ENCODE assay signal across 8 mouse cellular contexts in the genomic region with DNA sequence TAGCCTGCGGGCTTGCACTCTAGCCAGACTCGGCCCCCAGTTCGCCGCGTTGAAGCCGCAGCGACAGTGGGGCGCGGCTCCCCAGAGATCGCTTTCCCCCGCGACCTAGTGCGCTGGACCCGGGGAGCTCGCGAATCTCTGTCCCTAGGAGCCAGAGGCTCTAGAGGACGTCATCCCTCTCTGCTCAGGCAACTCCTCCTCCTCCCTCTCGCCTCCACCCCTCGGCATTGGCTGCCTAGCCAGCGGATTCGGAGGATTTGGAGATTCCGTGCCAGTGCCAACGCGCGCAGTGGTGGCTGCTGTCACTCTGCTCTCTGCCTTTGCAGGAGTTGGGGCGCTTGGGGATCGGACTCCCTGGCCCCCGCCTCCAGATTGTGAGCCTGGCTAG. TPM values are rescaled to one million over a fixed set of nuclear protein-coding genes. Genes with fewer than 3 reads are reported as not detected.
A peak's percentile ranks its signal among the peaks of the same experiment; 100 is the strongest.
DNase-seq lines count a peak whose midpoint lies in the region; ATAC-seq and TF ChIP-seq lines count a peak whose summit lies in the region.

No protein-coding gene starts in this region.

- H3K4me3 ChIP-seq in erythroblast, embryonic 14.5 days (replicated peaks): peak overlapping the region; percentile 10
- peak overlapping the region; percentile 40 for H3K4me3 ChIP-seq in embryonic fibroblast, embryonic 13.5 days (ENCODE audit: insufficient read depth, low read length)
- H3K4me3 ChIP-seq in heart, embryonic 16.5 days (ENCODE audit: low read length): peak overlapping the region; percentile 65
- H3K4me3 ChIP-seq in liver, adult 2 months (ENCODE audit: insufficient read depth, low read depth, low read length): peak overlapping the region; percentile 9; the same call in 1 of the 2 replicates
- H3K4me3 ChIP-seq in neural tube, embryonic 12.5 days: peak overlapping the region; percentile 51

- H3K27me3 ChIP-seq in erythroblast, embryonic 14.5 days (ENCODE audit: control insufficient read depth): peaks cover 27% of the 10 kb centered on the region
- H3K27me3 ChIP-seq in heart, embryonic 16.5 days (ENCODE audit: control insufficient read depth, insufficient read depth, low read length): peaks cover 31% of the 10 kb centered on the region
- H3K27me3 ChIP-seq in liver, adult 2 months (ENCODE audit: control insufficient read depth, insufficient read depth, low read length): peaks cover 8% of the 10 kb centered on the region; the same call in 1 of the 2 replicates
- H3K27me3 ChIP-seq in neural tube, embryonic 12.5 days (replicated peaks): peaks cover 40% of the 10 kb centered on the region

- no peak for TF ChIP-seq POLR2A in embryonic fibroblast, embryonic 13.5 days (IDR thresholded peaks at IDR 0.05; ENCODE audit: low read depth, low read length)
- no peak for TF ChIP-seq POLR2A in liver, adult 2 months (IDR thresholded peaks at IDR 0.05; ENCODE audit: extremely low read depth, insufficient read depth, low read length)

- H3K36me3 ChIP-seq in erythroblast, embryonic 14.5 days (ENCODE audit: control insufficient read depth): no peaks in the 10 kb centered on the region
- no peaks in the 10 kb centered on the region for H3K36me3 ChIP-seq in heart, embryonic 16.5 days (ENCODE audit: control insufficient read depth, insufficient read depth)
- no peaks in the 10 kb centered on the region for H3K36me3 ChIP-seq in liver, adult 2 months (ENCODE audit: control insufficient read depth, insufficient read depth, low read length)
- no peaks in the 10 kb centered on the region for H3K36me3 ChIP-seq in neural tube, embryonic 12.5 days

- ATAC-seq in erythroblast, adult 5-6 weeks (replicated peaks; ENCODE audit: low FRiP score, poor library complexity, severe bottlenecking): no peak
- ATAC-seq in heart, embryonic 16.5 days (replicated peaks; ENCODE audit: extremely low read depth, insufficient read depth, low FRiP score): peak; percentile 45; the same call in 1 of the 2 replicates
- peak; percentile 78 for ATAC-seq in neural tube, embryonic 12.5 days (ENCODE audit: low FRiP score, low read depth)

- DNase-seq in kidney, postnatal 25 days: peak; percentile 65 to 83
- DNase-seq in liver, adult 2 months (ENCODE audit: extremely low read depth, low read depth, low spot score): no peak
- DNase-seq in T-cell, adult 2 months (ENCODE audit: low spot score): no peak

- H3K4me1 ChIP-seq in erythroblast, embryonic 14.5 days (ENCODE audit: control insufficient read depth): no peaks in the 10 kb centered on the region
- no peaks in the 10 kb centered on the region; the same call in 1 of the 2 replicates for H3K4me1 ChIP-seq in embryonic fibroblast, embryonic 13.5 days (ENCODE audit: control insufficient read depth, insufficient read depth, low read length)
- H3K4me1 ChIP-seq in heart, embryonic 16.5 days (ENCODE audit: control insufficient read depth, insufficient read depth, low read length): peaks cover 7% of the 10 kb centered on the region; the same call in 1 of the 2 replicates
- no peaks in the 10 kb centered on the region for H3K4me1 ChIP-seq in liver, adult 2 months (ENCODE audit: control insufficient read depth, insufficient read depth, low read length)
- peaks cover 16% of the 10 kb centered on the region for H3K4me1 ChIP-seq in neural tube, embryonic 12.5 days

- no peaks in the 10 kb centered on the region for H3K79me2 ChIP-seq in liver, adult 2 months (ENCODE audit: control insufficient read depth, insufficient read depth, low read length)

- peak overlapping the region; percentile 67 for H3K9ac ChIP-seq in heart, embryonic 16.5 days (ENCODE audit: low read length)
- H3K9ac ChIP-seq in liver, adult 2 months (ENCODE audit: low read depth, low read length): no peak overlapping the region
- peak overlapping the region; percentile 48 for H3K9ac ChIP-seq in neural tube, embryonic 12.5 days

- peaks cover 3% of the 10 kb centered on the region; the same call in 1 of the 2 replicates for H3K9me3 ChIP-seq in erythroblast, embryonic 14.5 days (ENCODE audit: control insufficient read depth, low read length)
- H3K9me3 ChIP-seq in heart, embryonic 16.5 days (replicated peaks; ENCODE audit: control insufficient read depth, low read length): no peaks in the 10 kb centered on the region
- no peaks in the 10 kb centered on the region for H3K9me3 ChIP-seq in neural tube, embryonic 12.5 days

- under 1% methylated on average over 28 of the region's 28 CpGs for WGBS in heart, embryonic 16.5 days
- 1% methylated on average over 28 of the region's 28 CpGs for WGBS in liver, adult 2 months
- WGBS in neural tube, embryonic 12.5 days: 1% methylated on average over 28 of the region's 28 CpGs

- no peak overlapping the region for H3K27ac ChIP-seq in embryonic fibroblast, embryonic 13.5 days (ENCODE audit: insufficient read depth, low read length)
- H3K27ac ChIP-seq in heart, embryonic 16.5 days (ENCODE audit: low read length): no peak overlapping the region
- H3K27ac ChIP-seq in liver, adult 2 months (replicated peaks; ENCODE audit: insufficient read depth, low read depth, low read length): no peak overlapping the region
- no peak overlapping the region for H3K27ac ChIP-seq in neural tube, embryonic 12.5 days

- peak overlapping the region; percentile 99 for H3K4me2 ChIP-seq in heart, embryonic 16.5 days (ENCODE audit: low read depth, low read length)
- peak overlapping the region; percentile 99 for H3K4me2 ChIP-seq in neural tube, embryonic 12.5 days (replicated peaks)

- no peak for TF ChIP-seq CTCF in embryonic fibroblast, embryonic 13.5 days (IDR thresholded peaks at IDR 0.05; ENCODE audit: borderline replicate concordance, insufficient read depth, low read length)
- no peak for TF ChIP-seq CTCF in liver, adult 2 months (IDR thresholded peaks at IDR 0.05; ENCODE audit: low read depth, low read length)

RNA-seq across cellular contexts. Expression of gene Epb41l3, which starts 0.7 kb away (rescaled TPM):
- 0.12 TPM in 1 of 2 replicates, not detected in the other for polyA plus RNA-seq in erythroblast, embryonic 14.5 days (2012)
- 4.2 and 6.5 TPM in 2 replicates for total RNA-seq in erythroblast, adult 5-6 weeks (2015; ENCODE audit: low replicate concordance)
- total RNA-seq in erythroblast, adult 5-6 weeks (2017; ENCODE audit: low replicate concordance): 3.6 and 3.9 TPM in 2 replicates
- polyA plus RNA-seq in embryonic fibroblast, embryonic 13.5 days (2011; ENCODE audit: insufficient read length, low read depth, missing spikeins): 160 and 175 TPM in 2 replicates
- 94.6 TPM in 2 replicates for polyA plus RNA-seq in heart, embryonic 16.5 days (2015; fragmentation: Nextera tagmentation; extraction: Ambion mirVana)
- total RNA-seq in liver, adult 2 months (2014; rRNA removed): 2.5 and 3.6 TPM in 2 replicates
- polyA plus RNA-seq in liver, adult 2 months (2012; rRNA removed): 0.44 and 0.69 TPM in 2 replicates
- 97.8 and 117 TPM in 2 replicates for polyA plus RNA-seq in neural tube, embryonic 12.5 days (2016; fragmentation: Nextera tagmentation; extraction: Ambion mirVana)

Comparison
In these comparisons a context has a peak if more than half of its experiments do, and no peak if none do; other contexts are left out.
1. H3K4me3 ChIP-seq: peak in every context shown above with its lines; median percentile 65 in heart, embryonic 16.5 days; 51 in neural tube, embryonic 12.5 days; 40 in embryonic fibroblast, embryonic 13.5 days; 10 in erythroblast, embryonic 14.5 days; 9 in liver, adult 2 months.
2. DNase-seq: peak in kidney, postnatal 25 days (2 of 2); none in liver, adult 2 months (single experiment) and T-cell, adult 2 months (single experiment).
3. RNA of gene Epb41l3, which starts 0.7 kb away (polyA plus RNA-seq): 160 to 175 TPM in embryonic fibroblast, embryonic 13.5 days, 97.8 to 117 TPM in neural tube, embryonic 12.5 days and 94.6 TPM in heart, embryonic 16.5 days; 0.44 to 0.69 TPM in liver, adult 2 months and 0.12 TPM in erythroblast, embryonic 14.5 days; every median in the first group is over 10 times any median in the second.